Mouse (Mus musculus): ENCODE data around the gene Vwa5b2. TPM values are rescaled to one million over a fixed set of nuclear protein-coding genes. Genes with fewer than 3 reads are reported as not detected.

The Vwa5b2 gene
- 65.7 and 66.6 TPM in 2 replicates for total RNA-seq (2014; rRNA removed)
- polyA plus RNA-seq (2015; fragmentation: Nextera tagmentation; extraction: Ambion mirVana), result 35.5 and 36.4 TPM in 2 replicates

- peak; percentile 44 for DNase-seq (ENCODE audit: low spot score)
- Histone ChIP-seq H3K27ac (ENCODE audit: low read depth, low read length) (peak within 1 kb of the TSS; percentile 83), H3K36me3 (ENCODE audit: insufficient read depth, low read length) (no peaks in the 10 kb centered on the region), H3K9ac (replicated peaks; ENCODE audit: low read length, poor library complexity, severe bottlenecking) (peak within 1 kb of the TSS; percentile 69), H3K4me2 (ENCODE audit: low read depth, low read length, poor library complexity, severe bottlenecking) (peak within 1 kb of the TSS; percentile 75), H3K4me3 (ENCODE audit: low read depth, low read length) (peak within 1 kb of the TSS; percentile 66), H3K4me1 (ENCODE audit: insufficient read depth, low read length) (peaks cover 2% of the 10 kb centered on the region; the same call in 1 of the 2 replicates), H3K27me3 (ENCODE audit: insufficient read depth, low read length) (peaks cover 13% of the 10 kb centered on the region; the same call in 1 of the 2 replicates), H3K9me3 (ENCODE audit: low read length) (no peaks in the 10 kb centered on the region)
- peak; percentile 50 for ATAC-seq (ENCODE audit: low FRiP score)
- TF ChIP-seq CTCF (IDR thresholded peaks at IDR 0.05), result peak; percentile 16; the same call in 1 of the 2 replicates
- WGBS, result under 1% methylated on average over 23 of the region's 24 CpGs
Observed at GRCm38 (mm10) chr16:20589366-20589938, at the start of gene Vwa5b2. Vwa5b2 (plus strand) TSS chr16:20589471.

GRCm38 (mm10) chr16:20539649-20540048 lies 49.6 kb upstream of the Vwa5b2 start:
- H3K9ac ChIP-seq (replicated peaks; ENCODE audit: low read length, poor library complexity, severe bottlenecking), result no peak overlapping the region
- H3K4me2 ChIP-seq (ENCODE audit: low read depth, low read length, poor library complexity, severe bottlenecking), result no peak overlapping the region
- TF ChIP-seq CTCF (IDR thresholded peaks at IDR 0.05), result no peak
- no peaks in the 10 kb centered on the region for H3K27me3 ChIP-seq (ENCODE audit: insufficient read depth, low read length)
- ATAC-seq (ENCODE audit: low FRiP score), result no peak
- no peaks in the 10 kb centered on the region for H3K9me3 ChIP-seq (ENCODE audit: low read length)
- peaks cover 17% of the 10 kb centered on the region for H3K4me1 ChIP-seq (ENCODE audit: insufficient read depth, low read length)
- 71% methylated on average over 3 of the region's 3 CpGs for WGBS
- DNase-seq (ENCODE audit: low spot score), result no peak
- H3K27ac ChIP-seq (ENCODE audit: low read depth, low read length), result no peak overlapping the region
- no peak overlapping the region for H3K4me3 ChIP-seq (ENCODE audit: low read depth, low read length)
- peaks cover 47% of the 10 kb centered on the region for H3K36me3 ChIP-seq (ENCODE audit: insufficient read depth, low read length)

GRCm38 (mm10) chr16:20540438-20540837 lies 48.8 kb upstream of the Vwa5b2 start:
- Histone ChIP-seq H3K4me3 (ENCODE audit: low read depth, low read length) (no peak overlapping the region), H3K27me3 (ENCODE audit: insufficient read depth, low read length) (no peaks in the 10 kb centered on the region), H3K27ac (ENCODE audit: low read depth, low read length) (no peak overlapping the region), H3K9ac (replicated peaks; ENCODE audit: low read length, poor library complexity, severe bottlenecking) (no peak overlapping the region), H3K9me3 (ENCODE audit: low read length) (no peaks in the 10 kb centered on the region), H3K36me3 (ENCODE audit: insufficient read depth, low read length) (peaks cover 53% of the 10 kb centered on the region), H3K4me2 (ENCODE audit: low read depth, low read length, poor library complexity, severe bottlenecking) (no peak overlapping the region), H3K4me1 (ENCODE audit: insufficient read depth, low read length) (peaks cover 17% of the 10 kb centered on the region)
- no peak for DNase-seq (ENCODE audit: low spot score)
- WGBS, result 87% methylated on average over 4 of the region's 4 CpGs
- no peak for ATAC-seq (ENCODE audit: low FRiP score)
- TF ChIP-seq CTCF (IDR thresholded peaks at IDR 0.05), result no peak

GRCm38 (mm10) chr16:20545696-20546095 lies 43.6 kb upstream of the Vwa5b2 start:
- Histone ChIP-seq H3K27me3 (ENCODE audit: insufficient read depth, low read length) (no peaks in the 10 kb centered on the region), H3K4me2 (ENCODE audit: low read depth, low read length, poor library complexity, severe bottlenecking) (no peak overlapping the region), H3K27ac (ENCODE audit: low read depth, low read length) (no peak overlapping the region), H3K9ac (replicated peaks; ENCODE audit: low read length, poor library complexity, severe bottlenecking) (no peak overlapping the region), H3K9me3 (ENCODE audit: low read length) (no peaks in the 10 kb centered on the region), H3K4me1 (ENCODE audit: insufficient read depth, low read length) (peaks cover 4% of the 10 kb centered on the region), H3K36me3 (ENCODE audit: insufficient read depth, low read length) (peaks cover 46% of the 10 kb centered on the region), H3K4me3 (ENCODE audit: low read depth, low read length) (no peak overlapping the region)
- DNase-seq (ENCODE audit: low spot score), result no peak
- WGBS, result 92% methylated on average over 10 of the region's 10 CpGs
- no peak for ATAC-seq (ENCODE audit: low FRiP score)
- no peak for TF ChIP-seq CTCF (IDR thresholded peaks at IDR 0.05)

GRCm38 (mm10) chr16:20547423-20547822 lies 41.8 kb upstream of the Vwa5b2 start:
- peaks cover 45% of the 10 kb centered on the region for H3K36me3 ChIP-seq (ENCODE audit: insufficient read depth, low read length)
- TF ChIP-seq CTCF (IDR thresholded peaks at IDR 0.05), result no peak
- no peak overlapping the region for H3K9ac ChIP-seq (replicated peaks; ENCODE audit: low read length, poor library complexity, severe bottlenecking)
- peak overlapping the region; percentile 72; the same call in 1 of the 2 replicates for H3K4me3 ChIP-seq (ENCODE audit: low read depth, low read length)
- DNase-seq (ENCODE audit: low spot score) (no peak), ATAC-seq (ENCODE audit: low FRiP score) (no peak)
- 53% methylated on average over 5 of the region's 5 CpGs for WGBS
- no peaks in the 10 kb centered on the region for H3K27me3 ChIP-seq (ENCODE audit: insufficient read depth, low read length)
- H3K27ac ChIP-seq (ENCODE audit: low read depth, low read length), result no peak overlapping the region
- peaks cover 4% of the 10 kb centered on the region for H3K4me1 ChIP-seq (ENCODE audit: insufficient read depth, low read length)
- no peaks in the 10 kb centered on the region for H3K9me3 ChIP-seq (ENCODE audit: low read length)
- peak overlapping the region; percentile 68; the same call in 1 of the 2 replicates for H3K4me2 ChIP-seq (ENCODE audit: low read depth, low read length, poor library complexity, severe bottlenecking)

GRCm38 (mm10) chr16:20548096-20548948 lies 40.9 kb upstream of the Vwa5b2 start, which contains the start of gene Abcf3:
Abcf3 (plus strand) TSS chr16:20548577.
- DNase-seq (ENCODE audit: low spot score) (peak; percentile 100), ATAC-seq (ENCODE audit: low FRiP score) (peak; percentile 99)
- Histone ChIP-seq H3K27me3 (ENCODE audit: insufficient read depth, low read length) (no peaks in the 10 kb centered on the region), H3K4me1 (ENCODE audit: insufficient read depth, low read length) (peaks cover 4% of the 10 kb centered on the region), H3K4me2 (ENCODE audit: low read depth, low read length, poor library complexity, severe bottlenecking) (peak within 1 kb of the TSS; percentile 93), H3K9ac (replicated peaks; ENCODE audit: low read length, poor library complexity, severe bottlenecking) (peak within 1 kb of the TSS; percentile 79), H3K9me3 (ENCODE audit: low read length) (no peaks in the 10 kb centered on the region), H3K4me3 (ENCODE audit: low read depth, low read length) (peak within 1 kb of the TSS; percentile 72), H3K36me3 (ENCODE audit: insufficient read depth, low read length) (peaks cover 52% of the 10 kb centered on the region), H3K27ac (ENCODE audit: low read depth, low read length) (peak within 1 kb of the TSS; percentile 71)
- under 1% methylated on average over 56 of the region's 56 CpGs for WGBS
- TF ChIP-seq CTCF (IDR thresholded peaks at IDR 0.05), result no peak
